Mouse (Mus musculus) CH12.LX (cell line): ENCODE results near the gene Pet100.

ENCODE experiments used
- CTCF ChIP-seq, 2 experiments: IDR thresholded peaks in 1 of 2; conservative IDR thresholded peaks in 1 of 2; 2 replicates each; pipeline ENCODE4 v1.5.1; 2011 to 2012; ENCODE audit warnings: low read depth in 2 of 2, low read length in 2 of 2, improper control_type of control experiment in 1 of 2, inconsistent platforms in 1 of 2, mild to moderate bottlenecking in 1 of 2, moderate library complexity in 1 of 2
- EP300 ChIP-seq: IDR thresholded peaks from 2 replicates; pipeline ENCODE4 v1.6.1; 2011; ENCODE audit warnings: low read length, improper control_type of control experiment
- ETS1 ChIP-seq: conservative IDR thresholded peaks from 2 replicates; pipeline ENCODE4 v1.6.1; 2012; ENCODE audit warnings: low read depth, mild to moderate bottlenecking, inconsistent platforms, low read length, improper control_type of control experiment, moderate library complexity
- MEF2A ChIP-seq: IDR thresholded peaks from 2 replicates; pipeline ENCODE4 v1.6.1; 2014; ENCODE audit warnings: low read depth, mild to moderate bottlenecking, inconsistent platforms, low read length, improper control_type of control experiment, borderline replicate concordance
- POLR2A ChIP-seq: IDR thresholded peaks from 2 replicates; pipeline ENCODE4 v1.6.1; 2011; ENCODE audit warnings: low read depth, mild to moderate bottlenecking, improper control_type of control experiment, low read length

GRCm38 (mm10) chr8:3648990-3649389, 27.6 kb downstream of the Pet100 start:
- TF ChIP-seq EP300 (no peak), MEF2A (no peak), POLR2A (no peak), ETS1 (no peak), CTCF (conservative IDR thresholded peaks at IDR 0.05 in 1 of 2, IDR thresholded peaks at IDR 0.05 in 1 of 2; ENCODE audit: low read depth in 2 of 2, low read length in 2 of 2) (no peak)
